Mouse (Mus musculus) WW6 (cell line): ENCODE measurements at regions not wholly inside any gene's neighbourhood (a gene's known extent, or its start where the extent isn't known, plus 50 kb on each side); places are given as distances from the start of the nearest gene placed in this dataset.

ENCODE experiments used
- DNase-seq: peaks from one replicate; pipeline ENCODE4 v3.0.0-alpha.2; 2013; ENCODE audit warnings: low read depth, low spot score

DNA sequence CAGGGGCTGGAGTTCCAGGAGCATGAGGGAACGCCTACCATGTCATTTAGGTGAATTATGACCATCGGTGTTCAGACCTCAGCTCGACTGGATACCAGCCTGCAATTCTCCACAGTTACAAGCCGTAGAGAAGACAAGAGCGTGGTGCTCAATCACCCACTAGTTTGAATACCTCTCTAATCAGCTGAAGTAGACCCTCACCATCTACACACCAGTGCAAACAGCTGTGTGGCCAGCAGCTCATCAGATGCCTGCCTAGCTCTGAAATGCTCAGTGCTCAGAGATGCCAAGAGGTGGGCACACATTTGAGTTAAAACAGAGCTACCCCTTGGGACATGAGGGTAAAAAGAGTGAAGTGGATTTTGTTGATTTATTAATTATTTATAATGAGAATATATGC lies 660.2 kb downstream of the Magi1 start:
- DNase-seq, result no peak

DNA sequence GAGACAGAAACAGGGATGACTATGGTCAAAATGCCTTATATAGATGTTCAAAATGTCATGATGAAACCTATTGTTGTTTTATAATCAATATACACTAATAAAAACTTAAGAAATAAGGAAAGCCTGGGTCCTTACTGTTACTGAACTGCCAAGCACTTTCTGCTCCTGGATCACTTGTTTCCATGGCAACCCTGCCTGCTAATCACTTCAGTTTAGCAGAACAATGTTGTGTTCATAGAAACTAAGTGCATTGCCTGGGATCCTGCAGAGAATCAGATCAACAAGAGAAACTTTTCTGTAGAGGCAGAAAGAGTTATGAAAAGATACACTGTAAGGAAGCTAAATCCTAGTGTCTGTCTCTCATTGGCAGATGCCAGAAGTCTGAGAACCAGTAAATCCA lies 666.8 kb downstream of the Magi1 start:
- no peak for DNase-seq

DNA sequence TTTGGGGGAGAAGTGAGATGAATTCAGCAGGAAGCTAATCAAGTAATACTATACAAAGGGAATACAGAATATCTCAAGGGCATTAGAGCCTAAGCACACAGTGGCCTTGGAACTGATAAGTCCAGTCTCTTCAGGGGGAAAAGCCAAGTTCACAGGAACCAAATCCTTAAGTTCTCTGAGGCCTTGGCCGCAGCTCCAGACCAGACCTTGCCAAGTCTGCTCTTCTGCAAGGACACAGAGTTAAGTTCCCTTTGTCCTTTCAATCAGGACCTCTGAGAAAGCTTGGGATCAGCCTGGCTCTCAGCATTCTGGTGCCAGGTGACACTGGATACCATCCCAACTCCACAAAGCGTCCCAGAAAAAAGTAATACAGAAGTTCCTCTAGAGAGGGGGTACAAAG lies 657.1 kb upstream of the Adamts9 start:
- DNase-seq, result no peak

DNA sequence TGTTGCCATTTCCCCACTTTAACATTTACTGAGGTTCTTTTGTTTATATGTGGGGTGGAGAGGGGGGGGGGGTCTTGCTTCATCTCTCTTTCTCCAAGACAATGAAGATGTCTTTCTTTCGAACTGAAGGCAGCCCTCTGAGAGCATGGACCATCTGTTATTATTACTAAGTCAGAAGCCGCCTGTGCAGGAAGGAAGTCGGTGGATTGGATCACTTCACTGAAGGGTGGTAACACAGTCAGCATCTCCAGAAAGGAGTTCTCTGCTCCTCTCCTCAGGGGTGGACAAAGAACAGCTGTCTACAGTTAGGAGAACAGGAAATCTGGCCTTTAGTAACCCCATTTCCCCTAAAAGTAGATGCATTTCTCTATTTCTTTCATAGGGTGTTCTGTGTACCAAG lies 656.1 kb upstream of the Adamts9 start:
- DNase-seq, result no peak

DNA sequence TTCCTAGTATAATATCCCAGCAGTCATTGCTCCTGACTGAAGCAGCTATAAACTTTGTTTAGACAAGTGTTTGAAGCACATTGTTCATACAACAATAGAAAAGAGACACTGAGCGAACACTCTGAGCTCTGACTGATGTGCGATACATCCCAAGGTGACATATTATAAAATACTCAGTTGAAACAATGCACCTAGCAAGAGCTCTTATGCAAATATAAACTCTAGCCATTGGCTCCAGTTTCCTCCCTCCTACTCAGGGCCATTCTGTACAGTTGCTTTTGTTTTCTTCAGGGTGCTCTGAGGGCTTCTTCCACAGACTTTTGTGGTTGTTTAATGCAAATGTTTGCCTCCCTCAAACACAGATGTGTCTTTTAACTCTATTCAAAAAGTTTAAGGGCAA lies 646.6 kb upstream of the Adamts9 start:
- no peak for DNase-seq

- DNase-seq, result no peak
Observed at GRCm38 (mm10) chr6:93586871-93587270, 643.6 kb upstream of the Adamts9 start.

- DNase-seq, result no peak
Observed at GRCm38 (mm10) chr6:93581141-93581540, 637.8 kb upstream of the Adamts9 start.

DNA sequence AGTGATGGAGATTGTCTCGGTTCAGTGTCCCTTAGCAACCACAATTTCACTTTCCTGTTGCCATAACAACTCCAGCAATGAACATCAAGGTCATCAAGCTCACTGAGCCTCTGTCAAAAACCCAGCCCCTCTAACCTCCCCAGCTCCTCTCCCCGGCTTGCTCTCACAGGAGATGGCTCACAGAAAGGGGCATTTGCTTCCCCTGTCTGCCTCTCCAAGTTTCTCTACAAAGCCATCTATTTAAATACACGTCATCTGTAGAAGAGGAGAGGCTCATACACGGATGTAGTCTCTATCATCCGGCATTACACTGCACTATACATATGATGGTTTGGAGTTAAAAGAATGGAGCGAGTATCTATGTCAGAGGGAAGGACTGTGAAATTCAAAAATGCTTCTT lies 637.4 kb upstream of the Adamts9 start:
- DNase-seq, result no peak

- DNase-seq, result no peak
Observed at GRCm38 (mm10) chr6:93575249-93575648, 632.0 kb upstream of the Adamts9 start.

DNA sequence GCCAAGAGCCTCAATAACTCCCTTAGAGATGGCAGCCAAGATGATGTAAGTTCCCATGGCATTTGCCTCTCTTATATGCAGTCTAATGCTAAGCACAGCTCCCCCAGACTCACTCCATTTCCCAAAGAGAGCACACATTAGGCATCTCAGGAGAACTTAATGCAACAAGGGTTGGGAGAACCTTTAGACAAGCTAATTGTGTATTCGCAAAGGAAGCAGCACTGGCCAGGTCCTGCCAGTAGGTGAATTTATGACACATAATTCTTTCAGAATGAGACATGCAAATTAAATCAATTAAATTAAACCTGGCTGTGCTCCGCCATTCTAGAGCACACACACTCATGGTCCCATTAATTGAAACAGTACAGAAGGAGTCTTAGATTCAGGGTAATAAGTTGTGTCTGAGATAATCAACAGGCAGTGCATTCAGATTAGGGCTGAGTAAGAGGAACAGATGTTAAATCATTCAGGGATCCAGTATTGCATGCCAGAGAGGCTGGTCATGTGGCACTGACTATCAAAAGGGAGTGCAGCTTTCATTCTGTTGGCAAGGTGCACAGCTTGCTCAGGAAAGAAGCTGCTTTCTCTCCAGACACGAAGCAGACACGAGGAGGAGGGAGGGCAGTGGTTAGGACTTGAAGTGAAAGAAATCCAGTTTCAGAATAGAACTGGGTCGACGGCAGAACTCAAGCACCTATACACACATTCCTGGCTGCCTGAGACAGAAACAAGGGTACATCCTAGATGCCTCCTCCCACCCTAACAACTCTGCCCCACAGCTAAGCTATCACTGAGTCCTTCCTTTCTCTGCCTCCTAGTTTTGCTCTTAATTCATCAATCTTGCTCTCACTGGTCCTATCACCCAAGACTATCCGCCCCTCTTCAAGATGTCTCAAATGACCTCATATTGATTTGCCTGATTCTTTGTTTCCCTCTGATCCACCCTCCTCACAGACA lies 630.7 kb upstream of the Adamts9 start:
- no peak for DNase-seq

DNA sequence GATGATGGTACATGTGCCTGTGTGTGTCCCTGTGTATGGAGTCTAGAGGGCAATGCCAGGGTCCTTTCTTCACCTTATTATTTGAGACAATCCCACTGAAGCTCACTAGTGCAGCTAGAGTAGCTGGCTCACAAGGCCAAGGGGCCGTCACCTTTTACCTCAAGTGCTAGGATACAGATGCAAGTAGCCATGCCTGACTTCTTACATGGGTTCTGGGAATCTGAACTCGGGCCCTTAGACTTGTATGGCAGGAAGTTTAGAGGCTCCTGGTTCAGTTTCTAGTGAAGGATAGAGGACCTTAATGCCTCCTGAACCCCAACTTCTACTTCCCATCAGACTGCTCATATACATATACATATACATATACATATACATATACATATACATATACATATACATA lies 626.6 kb upstream of the Adamts9 start:
- no peak for DNase-seq

DNA sequence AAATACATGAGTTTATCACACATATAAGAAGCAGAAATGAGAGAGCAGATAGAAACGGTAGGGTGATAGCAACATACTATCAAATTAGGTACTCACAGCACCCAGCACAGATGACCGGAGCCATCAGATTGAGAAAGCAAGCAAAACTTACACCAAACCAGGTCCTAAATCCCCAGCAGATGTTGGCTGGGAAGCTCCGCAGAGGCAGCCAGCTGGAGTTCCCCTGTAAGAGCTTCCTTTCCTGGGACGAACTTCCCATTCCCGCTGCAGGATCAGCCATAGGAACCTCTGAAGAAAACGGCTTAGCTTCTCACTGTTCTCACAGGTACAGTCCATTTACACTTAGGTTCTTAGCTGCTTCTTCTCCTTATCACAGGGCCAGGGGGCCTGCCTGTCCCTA lies 625.9 kb upstream of the Adamts9 start:
- no peak for DNase-seq

- no peak for DNase-seq
Observed at GRCm38 (mm10) chr6:93566661-93567060, 623.4 kb upstream of the Adamts9 start.

- DNase-seq, result no peak
Observed at GRCm38 (mm10) chr6:93548311-93548710, 605.0 kb upstream of the Adamts9 start.

DNA sequence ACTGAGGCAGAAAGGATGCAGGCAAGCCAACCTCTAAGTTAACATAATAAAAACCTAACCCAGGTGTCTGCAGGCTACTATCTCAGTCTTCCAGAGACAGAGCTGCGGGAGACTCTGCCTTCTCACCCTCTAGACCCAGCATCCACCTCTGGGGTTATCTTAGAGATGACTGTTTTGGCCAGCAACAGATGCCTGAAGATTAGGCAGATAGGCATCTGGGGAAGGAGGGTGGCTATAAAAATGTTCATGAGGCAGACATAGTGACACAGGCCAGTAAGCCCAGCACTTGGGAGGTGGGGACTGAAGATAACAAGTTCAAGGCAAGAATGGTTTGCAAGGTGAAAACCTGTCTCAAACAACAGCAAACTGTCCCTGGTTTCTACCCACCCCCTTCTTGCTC lies 601.0 kb upstream of the Adamts9 start:
- DNase-seq, result no peak

DNA sequence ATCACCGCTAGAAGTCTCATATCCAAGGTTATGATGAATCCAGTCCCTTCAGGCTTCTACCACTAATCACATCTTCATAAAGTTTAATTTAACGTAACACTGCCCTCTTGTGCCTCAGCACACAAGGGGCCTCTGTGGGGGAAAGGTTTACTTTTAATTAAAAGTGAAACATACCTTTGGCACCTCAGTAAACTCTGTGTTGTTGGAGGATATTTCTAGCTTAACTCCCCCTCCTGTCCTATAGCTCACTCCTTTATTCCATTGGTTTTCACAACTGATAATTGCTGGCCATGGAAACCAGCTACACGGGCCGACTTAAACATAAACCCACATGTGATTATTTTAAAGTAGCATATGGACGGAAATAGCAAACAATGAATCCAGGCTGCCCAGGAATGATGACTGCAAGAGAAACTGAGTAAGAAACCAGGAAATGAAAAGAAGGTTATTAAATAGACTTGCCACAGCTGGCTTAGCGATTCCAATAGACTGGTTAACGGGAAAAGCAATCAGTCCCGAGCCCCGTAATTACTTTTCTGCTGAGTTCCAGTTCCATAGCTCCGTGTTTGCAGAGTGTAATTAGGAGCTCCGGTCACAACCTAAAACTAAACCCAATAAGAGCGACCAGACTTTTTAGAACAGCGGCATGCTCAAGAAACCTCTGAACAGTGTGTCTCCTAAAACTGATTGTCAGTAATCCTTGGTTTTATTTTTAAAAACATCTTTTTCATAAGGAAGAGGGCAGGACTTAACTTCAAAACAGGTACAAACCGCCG lies 600.2 kb upstream of the Adamts9 start:
- no peak for DNase-seq

DNA sequence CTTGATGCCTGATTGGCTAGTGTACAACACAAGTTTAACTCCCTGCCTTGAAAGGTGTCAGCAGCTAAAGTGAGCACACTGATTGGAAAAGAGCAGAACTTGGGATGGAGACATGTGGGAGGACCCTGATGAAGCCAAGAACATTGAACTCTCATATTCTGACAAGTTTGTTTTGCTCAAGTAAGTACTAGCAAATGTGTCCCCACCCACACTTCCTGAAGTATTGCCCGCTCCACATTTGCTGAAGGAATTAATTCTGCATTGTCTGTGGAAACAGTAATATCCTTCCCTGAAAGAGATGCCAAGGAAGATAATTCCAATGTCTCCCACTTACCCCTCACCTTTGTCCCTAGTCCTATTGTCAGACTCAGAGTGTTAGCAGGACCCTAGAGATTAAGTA lies 596.3 kb upstream of the Adamts9 start:
- no peak for DNase-seq

- no peak for DNase-seq
Observed at GRCm38 (mm10) chr6:93539171-93539570, 595.9 kb upstream of the Adamts9 start.

GRCm38 (mm10) chr6:93537971-93538370 lies 594.7 kb upstream of the Adamts9 start:
- no peak for DNase-seq

DNA sequence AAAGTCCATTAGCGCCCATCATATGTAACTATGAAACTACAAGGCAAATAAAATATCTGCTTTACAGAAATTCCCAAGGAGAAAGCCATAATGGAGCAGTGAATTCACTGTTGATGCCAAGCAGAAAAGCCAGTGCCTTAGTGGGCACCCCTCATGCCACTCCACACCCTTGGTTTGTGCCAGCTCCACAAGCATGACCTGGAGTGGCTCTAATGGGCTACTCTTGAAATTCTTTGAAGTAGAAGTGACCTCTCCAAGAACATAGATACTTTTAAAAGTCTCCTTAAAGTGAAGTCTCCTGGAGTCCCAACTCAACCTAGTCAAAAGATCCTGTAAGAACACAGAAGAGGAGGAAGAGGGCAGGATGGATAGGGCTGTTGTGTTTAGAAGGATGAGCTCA lies 593.8 kb upstream of the Adamts9 start:
- no peak for DNase-seq

DNA sequence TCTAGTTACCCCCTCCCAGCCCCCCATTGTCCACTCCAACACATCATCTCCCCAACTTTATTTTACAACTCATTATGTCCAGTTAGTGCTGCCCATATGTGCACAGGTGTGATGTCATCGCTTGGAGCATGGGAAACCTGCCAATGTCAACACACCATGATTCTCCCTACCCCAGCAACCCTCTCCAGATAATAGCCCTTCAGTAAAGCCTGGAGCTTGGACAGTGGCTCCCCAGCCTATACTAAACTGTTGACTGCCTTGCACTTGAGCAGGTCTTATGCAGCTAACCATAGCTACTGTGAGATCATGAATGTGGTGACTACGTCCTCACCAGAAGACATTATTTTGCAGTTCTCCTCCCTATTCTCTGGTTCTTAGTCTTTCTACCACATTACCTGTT lies 570.5 kb upstream of the Adamts9 start:
- DNase-seq, result no peak

DNA sequence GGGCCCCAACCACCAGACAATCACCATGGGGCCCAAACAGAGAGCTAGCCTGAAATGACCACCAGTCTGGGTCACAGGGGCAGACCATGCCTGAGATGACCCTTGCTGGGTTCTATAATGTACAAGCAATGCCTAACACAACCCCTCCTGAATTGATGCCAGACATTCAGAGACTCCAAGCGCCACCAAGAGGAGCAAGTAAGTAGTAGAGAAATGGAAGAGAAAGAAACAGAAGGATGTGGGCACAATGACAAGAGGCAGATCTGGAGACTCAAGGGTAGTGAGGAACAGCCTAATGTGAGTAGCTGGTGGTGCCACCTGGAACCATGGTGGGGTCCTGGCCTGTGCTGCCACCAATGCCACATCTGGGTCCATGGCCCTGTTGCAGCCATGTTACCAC lies 566.6 kb upstream of the Adamts9 start:
- DNase-seq, result no peak

DNA sequence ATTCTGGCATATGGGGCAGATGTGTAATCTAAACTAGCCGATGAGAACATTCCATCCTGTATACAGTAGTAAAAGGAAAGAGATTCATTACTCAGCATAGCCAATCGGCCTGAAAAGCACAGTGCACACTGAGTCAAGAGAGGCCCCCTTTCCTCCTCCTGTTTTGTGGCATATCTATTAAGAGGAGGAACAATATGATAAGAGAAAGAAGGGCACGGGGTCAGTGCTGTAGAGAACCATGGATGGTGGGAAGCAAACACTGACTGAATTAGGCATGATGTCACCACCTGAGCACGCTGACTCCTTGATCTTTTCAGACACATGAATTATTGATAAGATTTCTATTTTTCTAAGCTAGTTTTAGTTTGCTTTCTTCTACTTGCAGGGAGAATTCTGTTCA lies 554.5 kb upstream of the Adamts9 start:
- no peak for DNase-seq
